Mouse (Mus musculus): Measurements from ENCODE around the gene Pmvk.

Gene Pmvk

GRCm38 (mm10) chr3:89484766-89485524, 30.6 kb downstream of the Pmvk start:
- peak; percentile 30 for DNase-seq

- no peak for DNase-seq
These were observed 31.8 kb downstream of the Pmvk start for GRCm38 (mm10) chr3:89486111-89486510.

GRCm38 (mm10) chr3:89486916-89487702, 32.8 kb downstream of the Pmvk start:
- no peak for DNase-seq

GRCm38 (mm10) chr3:89490790-89491189, 36.4 kb downstream of the Pmvk start:
- DNase-seq = no peak

DNA sequence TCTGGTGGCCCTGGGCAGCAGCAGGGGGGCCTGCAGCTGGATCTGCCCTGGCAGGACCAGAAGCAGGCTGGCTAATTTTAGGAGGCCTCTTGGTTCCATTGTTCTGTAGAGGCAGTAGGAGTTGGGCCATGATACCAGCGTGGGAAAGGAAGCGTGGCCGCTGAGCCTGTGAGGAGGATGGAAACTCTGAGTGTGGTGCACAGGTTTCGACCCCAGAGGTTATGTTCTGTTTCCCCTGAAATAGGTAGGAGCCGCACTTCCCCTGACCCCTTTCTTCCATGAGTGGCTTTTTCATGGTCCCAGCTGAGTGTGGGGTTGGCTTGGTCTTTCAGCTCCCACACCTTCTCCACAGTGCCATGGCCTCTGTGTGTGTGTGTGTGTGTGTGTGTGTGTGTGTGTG, 37.2 kb downstream of the Pmvk start:
- no peak for DNase-seq

DNA sequence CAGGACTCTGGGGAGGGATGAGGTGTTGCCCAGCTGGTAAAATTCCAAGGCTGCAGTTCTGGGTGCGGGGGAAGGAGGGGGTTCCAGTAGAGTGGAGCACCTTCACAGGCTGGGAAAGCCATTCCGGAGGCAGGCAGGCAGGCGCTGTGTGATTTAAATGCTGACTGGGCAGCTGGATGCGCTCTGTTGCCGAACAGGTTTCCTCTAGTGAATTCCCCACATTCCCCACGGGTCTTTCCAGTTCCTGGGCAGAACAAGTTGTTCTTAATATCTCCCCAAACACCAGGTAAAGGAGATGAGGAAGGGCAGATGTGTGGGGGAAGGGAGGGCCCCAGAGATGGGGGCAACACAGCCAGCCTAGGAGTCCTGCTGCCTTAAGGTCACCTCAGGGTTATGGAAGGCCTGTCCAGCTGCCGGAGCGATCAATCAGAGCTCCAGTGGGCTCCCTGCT, 38.4 kb downstream of the Pmvk start:
- no peak for DNase-seq

DNA sequence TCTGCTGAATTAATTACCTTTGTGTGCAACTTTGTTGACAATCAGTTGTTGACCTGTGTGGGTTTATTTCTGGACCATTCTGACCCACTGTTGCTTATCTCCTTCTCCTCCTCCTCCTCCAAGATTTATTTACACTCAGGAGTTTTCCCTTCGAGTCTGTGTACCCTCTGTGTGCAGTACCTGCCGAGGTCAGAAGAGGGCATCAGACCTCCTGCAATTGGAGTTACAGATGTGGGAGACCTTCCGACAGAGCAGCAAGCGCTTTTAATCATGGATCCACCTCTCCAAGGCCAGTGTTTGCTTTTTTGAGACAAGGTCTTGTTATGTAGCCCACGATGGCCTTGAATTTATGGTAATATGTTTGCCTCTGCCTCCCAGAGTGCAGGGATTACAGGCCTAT, 40.3 kb downstream of the Pmvk start:
- DNase-seq = no peak

DNA sequence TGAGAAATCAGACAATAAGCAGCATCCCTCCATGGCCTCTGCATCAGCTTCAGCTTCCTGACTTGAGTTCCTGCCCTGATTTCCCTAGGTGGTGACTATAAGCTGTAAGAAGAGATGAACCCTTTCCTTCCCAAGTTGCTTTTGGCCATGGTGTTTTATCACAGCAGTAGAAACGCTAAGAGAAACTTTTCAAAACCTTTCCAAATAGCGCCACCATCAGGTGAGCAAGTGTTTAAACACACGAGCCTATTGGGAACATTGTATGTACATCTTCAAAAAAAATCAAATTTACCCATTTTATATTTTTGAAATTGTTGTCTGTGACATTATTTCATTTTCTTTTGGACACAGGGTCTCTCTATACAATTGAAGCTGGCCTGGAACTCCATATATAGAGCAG, 42.0 kb downstream of the Pmvk start:
- DNase-seq = no peak

DNA sequence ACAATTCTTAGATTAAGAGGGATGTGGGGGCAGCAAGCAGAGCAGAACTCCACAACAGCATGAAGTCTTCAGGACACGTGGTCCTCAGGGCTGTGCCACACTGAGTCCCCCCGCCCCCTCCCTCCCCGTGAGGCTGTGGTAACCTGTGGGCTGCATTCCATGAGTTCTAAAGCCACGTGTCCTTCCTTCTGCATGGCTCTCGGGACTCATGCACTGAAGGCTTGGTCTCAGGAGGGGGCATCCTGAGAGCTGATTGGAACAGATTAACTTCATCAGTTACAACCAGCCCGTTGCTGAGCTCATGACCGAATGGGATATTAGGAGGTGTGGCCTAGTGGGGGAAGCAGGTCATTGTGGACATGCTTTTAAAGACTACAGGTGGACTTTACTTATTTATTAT, 45.4 kb downstream of the Pmvk start:
- DNase-seq = no peak

DNA sequence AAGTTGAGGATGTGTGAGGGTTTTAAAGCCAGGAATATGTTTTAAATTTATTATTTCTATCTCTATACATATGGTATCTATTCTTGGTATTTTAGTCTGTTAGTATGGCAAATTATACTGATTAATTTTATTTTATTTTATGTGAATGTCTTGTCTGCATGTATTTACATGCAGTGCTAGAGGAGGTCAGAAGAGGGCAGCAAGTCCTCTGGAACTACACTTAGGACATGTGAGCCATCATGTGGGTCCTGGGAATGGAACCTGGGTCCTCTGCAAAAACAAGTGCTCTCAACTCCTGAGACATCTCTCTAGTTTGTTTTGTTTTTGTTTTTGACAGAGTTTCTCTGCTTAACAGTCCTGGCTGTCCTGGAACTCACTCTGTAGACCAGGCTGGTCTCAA, 47.1 kb downstream of the Pmvk start:
- DNase-seq = no peak

DNA sequence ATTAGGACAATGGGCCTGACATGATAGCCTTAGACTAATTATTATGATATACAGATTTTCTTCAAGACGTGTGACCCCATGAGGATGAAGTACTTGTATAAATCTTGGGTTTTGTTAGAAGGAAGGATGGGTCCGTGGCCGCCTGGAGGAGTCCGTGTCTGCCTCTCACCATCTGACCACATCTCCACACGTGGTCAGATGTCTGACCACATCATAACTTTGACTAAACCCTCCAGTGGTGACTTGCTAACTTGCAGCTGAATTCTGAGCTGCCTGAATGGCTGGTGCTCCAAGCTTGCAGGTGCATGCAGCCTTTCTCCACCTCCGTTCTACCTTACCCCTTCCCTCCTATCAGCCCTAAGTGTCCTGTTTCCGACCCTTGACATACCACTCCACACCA, 48.2 kb downstream of the Pmvk start:
- DNase-seq = no peak

DNA sequence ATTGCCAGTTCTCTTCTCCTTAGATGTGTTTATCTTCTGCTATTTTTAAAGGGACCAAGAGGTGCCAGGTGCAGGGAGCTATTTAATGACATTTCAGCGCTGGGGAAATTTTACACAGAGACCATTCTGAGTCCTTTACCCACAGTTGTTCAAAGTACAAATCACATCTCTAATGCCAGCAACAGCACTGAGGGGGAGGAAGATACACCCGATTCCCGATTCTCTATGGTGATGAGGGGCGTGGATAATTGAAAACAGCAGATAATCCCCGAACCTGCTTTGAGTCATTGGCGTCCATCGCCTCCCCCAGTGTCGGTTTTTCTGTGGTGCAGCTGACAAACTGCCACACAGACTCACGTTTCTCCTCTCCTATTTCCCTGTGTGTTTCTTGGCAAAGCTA, 53.7 kb downstream of the Pmvk start:
- DNase-seq = no peak

DNA sequence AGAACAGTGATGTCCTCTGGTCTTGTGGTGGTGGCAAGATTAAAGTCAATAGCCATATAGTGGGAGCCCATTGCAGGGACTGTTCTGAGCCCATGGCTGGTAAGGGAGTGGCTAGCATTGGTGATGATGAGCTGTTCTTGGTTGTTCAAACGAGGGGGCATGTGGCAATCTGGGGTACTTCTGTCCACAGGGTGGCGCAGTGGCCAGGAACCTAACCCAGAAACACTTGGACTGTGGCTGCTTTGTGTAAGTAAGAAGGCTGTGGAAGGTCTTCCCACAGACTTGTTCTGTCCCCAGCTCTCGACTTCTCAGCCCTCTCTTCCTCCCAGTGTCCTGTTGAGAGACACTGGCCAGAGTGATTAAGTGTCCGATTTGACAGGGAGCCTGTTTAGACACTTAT, 56.6 kb downstream of the Pmvk start:
- peak; percentile 36 for DNase-seq

DNA sequence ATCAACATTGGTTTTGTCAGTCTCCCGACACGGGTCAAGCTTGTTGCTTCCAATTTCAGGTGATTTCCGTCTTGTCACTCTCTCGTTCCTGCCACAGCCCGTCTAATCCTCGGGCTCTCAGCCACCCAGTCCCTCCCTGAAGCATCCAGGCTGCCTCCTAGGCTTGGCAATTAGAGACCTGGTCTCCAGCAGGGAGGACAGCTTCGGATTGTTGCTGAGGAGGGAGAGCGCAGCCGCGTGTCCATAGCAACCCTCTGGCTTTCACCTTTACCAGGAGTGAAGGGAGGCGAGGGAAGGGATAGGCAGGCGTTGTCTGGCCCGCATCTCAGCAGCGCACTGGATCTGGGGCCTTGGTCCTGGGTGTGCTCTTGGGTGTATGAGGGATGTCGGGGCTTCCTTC, 57.1 kb downstream of the Pmvk start:
- no peak for DNase-seq

- no peak for DNase-seq
These were observed 57.9 kb downstream of the Pmvk start for GRCm38 (mm10) chr3:89512225-89512624.

DNA sequence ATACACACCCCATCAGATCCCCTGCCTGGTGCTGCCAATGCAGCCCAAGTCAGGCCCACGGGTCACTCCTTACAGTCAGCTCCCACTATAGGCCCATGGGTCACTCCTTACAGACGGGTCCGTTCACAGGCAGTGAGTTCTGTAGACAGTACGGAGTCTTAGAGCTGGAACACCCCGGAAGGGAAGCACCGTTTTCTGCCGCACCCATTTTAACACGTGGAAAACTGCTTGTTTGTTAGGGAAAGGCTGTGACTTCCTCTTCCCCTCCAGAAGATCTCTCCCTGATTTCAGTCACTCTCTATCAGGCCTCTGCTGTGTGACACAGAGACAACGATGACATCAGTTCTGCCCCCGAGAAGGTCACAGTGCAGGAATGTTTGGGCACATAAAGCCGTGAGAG, 61.1 kb downstream of the Pmvk start:
- no peak for DNase-seq

DNA sequence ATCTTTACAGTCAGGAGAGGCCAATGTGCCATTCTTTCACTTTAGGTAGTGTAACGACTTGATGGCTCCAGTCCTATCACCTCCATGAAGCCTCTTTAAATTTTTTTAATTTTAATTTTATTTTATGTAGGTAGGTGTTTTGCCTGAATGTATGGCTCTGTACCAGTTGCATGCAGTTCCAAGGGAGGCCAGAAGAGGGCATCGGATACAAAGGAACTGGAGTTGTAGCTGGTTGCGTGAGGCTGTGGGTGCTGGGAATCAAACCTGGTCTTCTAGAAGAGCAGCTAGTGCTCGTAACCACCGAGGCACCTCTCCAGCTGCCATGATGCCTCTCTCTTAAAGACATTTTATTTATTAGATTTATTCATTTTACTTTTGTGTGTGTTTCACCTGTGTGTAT, 62.0 kb downstream of the Pmvk start:
- DNase-seq = no peak
